Mouse (Mus musculus) stomach, postnatal 0 days (tissue): ENCODE measurements at regions not wholly inside any gene's neighbourhood (a gene's known extent, or its start where the extent isn't known, plus 50 kb on each side); places are given as distances from the start of the nearest gene placed in this dataset.

ENCODE experiments used
- CTCF ChIP-seq: IDR thresholded peaks from 2 replicates; pipeline ENCODE4 v1.5.1; 2016; ENCODE audit warnings: antibody characterized with exemption, low read depth, mild to moderate bottlenecking, moderate library complexity
- EP300 ChIP-seq: optimal IDR thresholded peaks from 2 replicates; pipeline ENCODE3; 2016; ENCODE audit warnings: antibody characterized with exemption

DNA sequence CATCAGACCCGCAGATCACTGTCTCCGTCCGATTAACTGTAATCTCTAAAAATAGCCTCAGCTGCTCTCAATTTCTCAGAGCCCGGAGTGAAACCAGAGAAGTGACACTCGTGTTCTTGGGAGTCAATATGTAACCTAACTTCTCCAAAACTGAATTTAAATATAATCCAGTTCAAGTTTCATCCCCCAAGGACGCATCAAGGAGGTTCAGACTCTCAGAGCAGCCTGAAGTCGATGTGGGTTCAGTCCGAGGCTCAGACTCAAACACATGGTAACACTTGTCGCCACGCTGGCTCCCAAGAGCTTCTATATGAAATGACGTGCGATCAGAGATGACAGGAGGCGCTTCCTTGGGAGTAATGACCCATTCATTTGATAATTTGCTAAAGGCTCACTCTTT is 181.6 kb downstream of the Setd4 start:
- TF ChIP-seq CTCF (no peak), EP300 (no peak)
